Mouse (Mus musculus): ENCODE measurements around the gene Adamts10.

DNA sequence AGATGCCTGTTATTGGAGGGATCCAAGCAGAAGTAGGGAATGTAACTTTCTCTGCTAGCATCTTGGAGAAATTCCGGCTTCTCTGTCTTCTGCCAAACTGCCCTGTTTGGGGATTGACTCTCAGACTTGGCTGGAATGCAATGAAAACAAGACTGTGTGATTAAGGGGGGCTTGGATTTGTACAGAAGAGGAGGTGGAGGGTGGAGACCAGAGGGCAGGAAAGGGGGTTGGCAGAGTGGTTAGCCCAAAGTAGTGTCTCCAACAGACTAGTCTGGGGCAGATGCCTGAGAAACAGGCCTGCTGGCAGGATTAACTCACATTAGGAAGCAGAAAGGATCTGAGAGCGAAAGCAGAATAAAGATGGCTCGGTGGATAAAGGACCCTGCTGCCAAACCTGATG is 2.5 kb downstream of the Adamts10 start:
- TF ChIP-seq POLR2A (IDR thresholded peaks at IDR 0.05; ENCODE audit: borderline replicate concordance, low read depth, low read length) (no peak), CTCF (IDR thresholded peaks at IDR 0.05; ENCODE audit: low read depth, low read length) (no peak)

Measured in bone marrow macrophage, adult 2 months (primary cell).